Mouse (Mus musculus) CH12.LX (cell line): ENCODE measurements around the gene Top3a. TPM values are rescaled to one million over a fixed set of nuclear protein-coding genes. Genes with fewer than 3 reads are reported as not detected.

Experiments used
- DNase-seq: peaks from one replicate; pipeline ENCODE4 v3.0.0-alpha.2; 2013; ENCODE audit errors: extremely low read depth
- H3K27ac ChIP-seq: 2 replicates; pipeline ENCODE4 v1.5.1; 2012; ENCODE audit warnings: low read depth, mild to moderate bottlenecking, control low read depth, moderate library complexity; ENCODE audit not compliant: insufficient read depth
- H3K27me3 ChIP-seq: replicated peaks from 2 replicates; pipeline ENCODE3; 2012; ENCODE audit warnings: inconsistent platforms
- H3K36me3 ChIP-seq, 2 experiments: replicated peaks in 1 of 2; 2 replicates each; pipeline versions ENCODE3 to v1.6.1; 2012; ENCODE audit warnings: inconsistent platforms in 1 of 2, low read length in 1 of 2, mild to moderate bottlenecking in 1 of 2, mixed read lengths in 1 of 2, moderate library complexity in 1 of 2; ENCODE audit not compliant: control insufficient read depth in 1 of 2, insufficient read depth in 1 of 2
- H3K4me1 ChIP-seq, 2 experiments: 2 replicates each; pipeline ENCODE4 v1.6.1; 2012; ENCODE audit warnings: inconsistent platforms in 1 of 2, moderate library complexity in 1 of 2; ENCODE audit not compliant: insufficient read depth in 2 of 2, control insufficient read depth in 1 of 2
- H3K4me2 ChIP-seq: 2 replicates; pipeline ENCODE4 v1.6.1; 2012; ENCODE audit warnings: low read depth, mild to moderate bottlenecking, control low read depth; ENCODE audit not compliant: poor library complexity, insufficient read depth, severe bottlenecking
- H3K4me3 ChIP-seq, 3 experiments: fragments of 150-350 bp in 1 of 3; sonication (generic) in 1 of 3; replicated peaks in 1 of 3; 2 replicates each; pipeline versions ENCODE3 to v1.5.1; 2011 to 2012; ENCODE audit warnings: low read depth in 2 of 3, low read length in 2 of 3, mild to moderate bottlenecking in 2 of 3, moderate library complexity in 2 of 3, control low read depth in 1 of 3, improper control_type of control experiment in 1 of 3, inconsistent platforms in 1 of 3, mixed read lengths in 1 of 3; ENCODE audit not compliant: poor library complexity in 1 of 3
- H3K79me2 ChIP-seq: replicated peaks from 2 replicates; pipeline ENCODE4 v1.6.1; 2012; ENCODE audit warnings: mild to moderate bottlenecking, moderate library complexity; ENCODE audit not compliant: control insufficient read depth, poor library complexity, insufficient read depth, severe bottlenecking; ENCODE audit errors: extremely low read depth
- H3K9ac ChIP-seq: 2 replicates; pipeline ENCODE4 v1.6.1; 2012; ENCODE audit warnings: low read depth, mild to moderate bottlenecking, control low read depth, moderate library complexity; ENCODE audit not compliant: insufficient read depth
- H3K9me3 ChIP-seq: replicated peaks from 2 replicates; pipeline ENCODE3; 2012; ENCODE audit warnings: low read length, inconsistent platforms, mixed read lengths
- BHLHE40 ChIP-seq: IDR thresholded peaks from 2 replicates; pipeline ENCODE4 v1.6.1; 2011; ENCODE audit warnings: mild to moderate bottlenecking, low read depth, low read length, improper control_type of control experiment
- IRF4 ChIP-seq: IDR thresholded peaks from 2 replicates; pipeline ENCODE4 v1.6.1; 2014; ENCODE audit warnings: low read depth, mild to moderate bottlenecking, inconsistent platforms, low read length, improper control_type of control experiment
- JUND ChIP-seq: conservative IDR thresholded peaks from 2 replicates; pipeline ENCODE4 v1.6.1; 2011; ENCODE audit warnings: low read depth, low read length, improper control_type of control experiment
- MAFK ChIP-seq: IDR thresholded peaks from 2 replicates; pipeline ENCODE4 v1.6.1; 2011; ENCODE audit warnings: low read length, improper control_type of control experiment; ENCODE audit not compliant: insufficient replicate concordance
- MAX ChIP-seq: IDR thresholded peaks from 2 replicates; pipeline ENCODE4 v1.6.1; 2011; ENCODE audit warnings: low read length, improper control_type of control experiment
- MEF2A ChIP-seq: IDR thresholded peaks from 2 replicates; pipeline ENCODE4 v1.6.1; 2014; ENCODE audit warnings: low read depth, mild to moderate bottlenecking, inconsistent platforms, low read length, improper control_type of control experiment, borderline replicate concordance
- PAX5 ChIP-seq: IDR thresholded peaks from 2 replicates; pipeline ENCODE4 v1.6.1; 2012; ENCODE audit warnings: low read length, inconsistent platforms, mixed read lengths
- POLR2A ChIP-seq: IDR thresholded peaks from 2 replicates; pipeline ENCODE4 v1.6.1; 2011; ENCODE audit warnings: low read depth, mild to moderate bottlenecking, improper control_type of control experiment, low read length
- POLR2AphosphoS2 ChIP-seq: IDR thresholded peaks from 2 replicates; pipeline ENCODE4 v1.6.1; 2011; ENCODE audit warnings: low read depth, low read length, improper control_type of control experiment
- RAD21 ChIP-seq: IDR thresholded peaks from 2 replicates; pipeline ENCODE4 v1.6.1; 2011; ENCODE audit warnings: low read depth, mild to moderate bottlenecking, low read length, improper control_type of control experiment, moderate library complexity
- TCF12 ChIP-seq: IDR thresholded peaks from 2 replicates; pipeline ENCODE4 v1.6.1; 2014; ENCODE audit warnings: low read depth, mild to moderate bottlenecking, inconsistent platforms, low read length, improper control_type of control experiment
- ZC3H11A ChIP-seq: IDR thresholded peaks from 2 replicates; pipeline ENCODE4 v1.6.1; 2012; ENCODE audit warnings: low read depth, mild to moderate bottlenecking, inconsistent platforms, low read length, improper control_type of control experiment
- dilution Hi-C: fragments of 300-500 bp; cut with MboI; formaldehyde crosslinking; loops from 2 replicates; pipeline ENCODE4 v1.14.3; 2020; ENCODE audit warnings: low sequenced_read_pairs; ENCODE audit not compliant: extremely low pct_unique_long_range_greater_than_20kb, extremely low pct_ligation_motif_present
- in situ Hi-C: fragments of 300-500 bp; cut with MboI; formaldehyde crosslinking; loops from 3 replicates; pipeline ENCODE4 v1.14.3; 2019; ENCODE audit warnings: low sequenced_read_pairs, low pct_ligation_motif_present, low pct_unique_long_range_greater_than_20kb, mixed read lengths
- polyA plus RNA-seq: library from polyadenylated mRNA; unstranded; fragments of >175 nt; gene quantifications from 2 replicates; pipeline ENCODE4 v1.2.1, GENCODE M21; 2012; ENCODE audit warnings: low read depth; ENCODE audit not compliant: insufficient read length
- total RNA-seq, 2 experiments: library from RNA; depleted of rRNA; stranded (reverse); fragments of 300-350 nt in 1 of 2; fragments of >200 nt in 1 of 2; gene quantifications; 2 replicates each; pipeline ENCODE4 v1.2.3; 2012 to 2014

Top3a gene
- total and polyA plus RNA-seq, 3 experiments: 19.6 to 43.7 (median 28.8) TPM

- H3K4me2 ChIP-seq: no peak overlapping the region
- H3K79me2 ChIP-seq: no peaks in the 10 kb centered on the region
- TF ChIP-seq MAX: no peak
- TF ChIP-seq, all 38 proteins: peak for 0
- no peak for DNase-seq
- peaks cover 48 to 84% of the 10 kb centered on the region in 2 experiments for H3K36me3 ChIP-seq
- no peak overlapping the region for H3K27ac ChIP-seq
- in situ Hi-C loops (no loop called here), dilution Hi-C loops (no loop called here)
- no peaks in the 10 kb centered on the region for H3K27me3 ChIP-seq
- no peak overlapping the region for H3K4me3 ChIP-seq
- H3K9me3 ChIP-seq: peaks cover 5% of the 10 kb centered on the region
- no peak overlapping the region for H3K9ac ChIP-seq
- H3K4me1 ChIP-seq: peaks cover 8 to 18% of the 10 kb centered on the region in 2 experiments; a peak in 3 of 4 replicates
These were observed 40.7 kb downstream of the Top3a start for GRCm38 (mm10) chr11:60736491-60736890.

- H3K27me3 ChIP-seq: no peaks in the 10 kb centered on the region
- dilution Hi-C loops (no loop called here), in situ Hi-C loops (no loop called here)
- no peak overlapping the region for H3K4me2 ChIP-seq
- peaks cover 5% of the 10 kb centered on the region for H3K9me3 ChIP-seq
- no peak overlapping the region for H3K9ac ChIP-seq
- peaks cover 45 to 84% of the 10 kb centered on the region in 2 experiments for H3K36me3 ChIP-seq
- TF ChIP-seq POLR2AphosphoS2 (no peak), POLR2A (no peak)
- H3K4me1 ChIP-seq: peaks cover 8 to 25% of the 10 kb centered on the region in 2 experiments; a peak in 3 of 4 replicates
- no peaks in the 10 kb centered on the region for H3K79me2 ChIP-seq
- no peak for DNase-seq
- H3K4me3 ChIP-seq: no peak overlapping the region
- H3K27ac ChIP-seq: no peak overlapping the region
These were observed 42.0 kb downstream of the Top3a start for GRCm38 (mm10) chr11:60735191-60735590.

GRCm38 (mm10) chr11:60734206-60734605, 43.0 kb downstream of the Top3a start:
- dilution Hi-C loops (no loop called here), in situ Hi-C loops (no loop called here)
- Histone ChIP-seq H3K36me3 (peaks cover 35 to 75% of the 10 kb centered on the region in 2 experiments), H3K4me3 (no peak overlapping the region), H3K79me2 (no peaks in the 10 kb centered on the region), H3K4me1 (peaks cover 9 to 35% of the 10 kb centered on the region in 2 experiments), H3K9ac (no peak overlapping the region), H3K27ac (no peak overlapping the region), H3K9me3 (peaks cover 5% of the 10 kb centered on the region), H3K27me3 (no peaks in the 10 kb centered on the region), H3K4me2 (no peak overlapping the region)
- no peak for TF ChIP-seq ZC3H11A
- TF ChIP-seq BHLHE40: no peak
- no peak for TF ChIP-seq PAX5
- no peak for TF ChIP-seq IRF4
- no peak for TF ChIP-seq MAX
- no peak for TF ChIP-seq MAFK
- no peak for DNase-seq

DNA sequence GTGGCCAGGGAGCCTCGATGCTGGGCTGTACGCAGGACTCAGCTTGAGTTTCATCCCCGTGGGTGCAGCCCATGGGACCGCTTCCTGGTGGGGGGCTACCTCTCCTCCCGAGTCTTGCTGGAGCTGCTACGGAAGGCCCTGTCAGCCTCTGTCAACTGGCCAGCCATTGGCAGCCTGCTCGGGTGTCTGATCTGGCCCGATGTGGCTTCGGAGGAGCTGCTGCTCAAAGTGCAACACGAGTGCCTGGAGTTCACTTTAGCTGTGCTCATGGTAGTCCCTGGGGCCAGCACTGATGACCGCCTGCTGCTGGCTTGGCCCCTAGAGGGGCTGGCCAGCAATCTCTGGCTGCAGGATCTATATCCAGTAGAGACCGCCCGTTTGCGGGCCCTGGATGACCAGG, 45.9 kb downstream of the Top3a start:
- no peak for DNase-seq
- no peak overlapping the region for H3K9ac ChIP-seq
- H3K27me3 ChIP-seq: no peaks in the 10 kb centered on the region
- H3K27ac ChIP-seq: no peak overlapping the region
- TF ChIP-seq MEF2A (no peak), TCF12 (no peak), RAD21 (no peak), JUND (no peak), ZC3H11A (no peak)
- TF ChIP-seq, all 38 proteins: peak for 0
- in situ Hi-C loops: no loop called here
- no peak overlapping the region for H3K4me2 ChIP-seq
- peaks cover 26 to 55% of the 10 kb centered on the region in 2 experiments for H3K36me3 ChIP-seq
- peaks cover 12 to 49% of the 10 kb centered on the region in 2 experiments for H3K4me1 ChIP-seq
- dilution Hi-C loops: no loop called here
- no peak overlapping the region for H3K4me3 ChIP-seq
- peaks cover 1% of the 10 kb centered on the region; the same call in 1 of the 2 replicates for H3K79me2 ChIP-seq
- H3K9me3 ChIP-seq: no peaks in the 10 kb centered on the region
